Mouse (Mus musculus): ENCODE results near the gene Fam208a. TPM values are rescaled to one million over a fixed set of nuclear protein-coding genes. Genes with fewer than 3 reads are reported as not detected.
A peak's percentile ranks its signal among the peaks of the same experiment; 100 is the strongest.

The Fam208a gene
- polyA plus RNA-seq, 1 experiment from 2014 or later, result 5.7 TPM

DNA sequence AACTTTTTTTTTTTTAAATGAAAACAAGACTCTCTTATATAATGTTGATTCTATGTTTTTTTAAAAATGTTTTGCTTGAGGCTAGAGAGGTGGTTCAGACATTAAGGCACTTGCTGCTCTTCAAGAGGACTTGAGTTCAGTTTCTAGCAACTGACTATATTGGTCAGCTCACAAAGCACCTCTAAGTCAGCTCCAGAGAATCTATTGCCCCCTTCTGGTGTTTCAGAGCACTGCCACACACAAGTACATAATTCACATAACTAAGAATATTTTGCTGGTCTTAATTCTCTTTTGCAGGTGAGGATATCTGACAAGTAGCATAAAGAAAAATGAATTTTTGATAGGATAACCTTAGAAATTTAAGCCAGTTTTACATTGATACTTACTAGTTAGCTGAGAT is 12.3 kb downstream of the Fam208a start:
- DNase-seq (ENCODE audit: low spot score), result no peak
- no peak overlapping the region for H3K4me3 ChIP-seq (ENCODE audit: low read depth, low read length)
- H3K27me3 ChIP-seq (ENCODE audit: control insufficient read depth, insufficient read depth, low read length), result no peaks in the 10 kb centered on the region
- peaks cover 5% of the 10 kb centered on the region for H3K36me3 ChIP-seq (ENCODE audit: control insufficient read depth, insufficient read depth, low read length)
- TF ChIP-seq CTCF (IDR thresholded peaks at IDR 0.05; ENCODE audit: low read depth) (peak; percentile 58), EP300 (optimal IDR thresholded peaks at IDR 0.05) (no peak)
- no peaks in the 10 kb centered on the region for H3K9me3 ChIP-seq (ENCODE audit: control insufficient read depth, low read length)
- H3K4me1 ChIP-seq (replicated peaks; ENCODE audit: control insufficient read depth, insufficient read depth), result no peaks in the 10 kb centered on the region
- ATAC-seq (ENCODE audit: low FRiP score, low TSS enrichment), result no peak
- H3K27ac ChIP-seq (replicated peaks), result no peak overlapping the region
- H3K9ac ChIP-seq (ENCODE audit: low read length), result no peak overlapping the region
- no peak overlapping the region for H3K4me2 ChIP-seq (replicated peaks; ENCODE audit: low read depth)

- no peak overlapping the region for H3K27ac ChIP-seq (replicated peaks)
- no peak for TF ChIP-seq EP300 (optimal IDR thresholded peaks at IDR 0.05)
- TF ChIP-seq CTCF (IDR thresholded peaks at IDR 0.05; ENCODE audit: low read depth), result no peak
- WGBS, result 85% methylated on average over 2 of the region's 2 CpGs
- H3K9ac ChIP-seq (ENCODE audit: low read length), result no peak overlapping the region
- DNase-seq (ENCODE audit: low spot score), result no peak
- no peaks in the 10 kb centered on the region for H3K4me1 ChIP-seq (replicated peaks; ENCODE audit: control insufficient read depth, insufficient read depth)
- no peak overlapping the region for H3K4me3 ChIP-seq (ENCODE audit: low read depth, low read length)
- no peaks in the 10 kb centered on the region for H3K9me3 ChIP-seq (ENCODE audit: control insufficient read depth, low read length)
- no peaks in the 10 kb centered on the region for H3K27me3 ChIP-seq (ENCODE audit: control insufficient read depth, insufficient read depth, low read length)
- H3K4me2 ChIP-seq (replicated peaks; ENCODE audit: low read depth), result no peak overlapping the region
- peaks cover 5% of the 10 kb centered on the region for H3K36me3 ChIP-seq (ENCODE audit: control insufficient read depth, insufficient read depth, low read length)
- ATAC-seq (ENCODE audit: low FRiP score, low TSS enrichment), result no peak
These were observed 16.2 kb downstream of the Fam208a start for GRCm38 (mm10) chr14:27444851-27445281.

DNA sequence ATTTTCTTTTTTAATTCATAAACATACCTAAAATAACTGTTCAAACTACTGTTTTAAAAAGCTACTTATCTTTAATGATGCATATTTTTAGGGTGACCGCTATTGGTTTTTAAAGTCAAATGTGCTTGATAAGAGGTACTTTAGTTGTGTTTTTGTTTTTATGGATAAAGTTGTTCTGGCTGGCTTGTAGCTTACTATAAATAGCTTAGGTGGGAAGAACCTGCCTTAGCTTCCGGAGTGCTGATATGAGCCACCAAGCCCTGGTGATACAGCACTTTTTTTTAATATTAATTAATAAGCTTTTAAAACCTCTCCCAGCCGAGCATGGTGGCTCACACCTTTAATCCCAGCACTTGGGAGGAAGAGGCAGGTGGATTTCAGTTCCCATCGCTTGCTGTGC is 18.3 kb downstream of the Fam208a start:
- H3K36me3 ChIP-seq (ENCODE audit: control insufficient read depth, insufficient read depth, low read length), result peaks cover 5% of the 10 kb centered on the region
- 81% methylated on average over 4 of the region's 4 CpGs for WGBS
- ATAC-seq (ENCODE audit: low FRiP score, low TSS enrichment) (no peak), DNase-seq (ENCODE audit: low spot score) (no peak)
- no peak overlapping the region for H3K9ac ChIP-seq (ENCODE audit: low read length)
- no peak for TF ChIP-seq EP300 (optimal IDR thresholded peaks at IDR 0.05)
- TF ChIP-seq CTCF (IDR thresholded peaks at IDR 0.05; ENCODE audit: low read depth), result no peak
- H3K4me2 ChIP-seq (replicated peaks; ENCODE audit: low read depth), result no peak overlapping the region
- no peak overlapping the region for H3K27ac ChIP-seq (replicated peaks)
- no peaks in the 10 kb centered on the region for H3K4me1 ChIP-seq (replicated peaks; ENCODE audit: control insufficient read depth, insufficient read depth)
- H3K27me3 ChIP-seq (ENCODE audit: control insufficient read depth, insufficient read depth, low read length), result no peaks in the 10 kb centered on the region
- no peaks in the 10 kb centered on the region for H3K9me3 ChIP-seq (ENCODE audit: control insufficient read depth, low read length)
- H3K4me3 ChIP-seq (ENCODE audit: low read depth, low read length), result no peak overlapping the region

DNA sequence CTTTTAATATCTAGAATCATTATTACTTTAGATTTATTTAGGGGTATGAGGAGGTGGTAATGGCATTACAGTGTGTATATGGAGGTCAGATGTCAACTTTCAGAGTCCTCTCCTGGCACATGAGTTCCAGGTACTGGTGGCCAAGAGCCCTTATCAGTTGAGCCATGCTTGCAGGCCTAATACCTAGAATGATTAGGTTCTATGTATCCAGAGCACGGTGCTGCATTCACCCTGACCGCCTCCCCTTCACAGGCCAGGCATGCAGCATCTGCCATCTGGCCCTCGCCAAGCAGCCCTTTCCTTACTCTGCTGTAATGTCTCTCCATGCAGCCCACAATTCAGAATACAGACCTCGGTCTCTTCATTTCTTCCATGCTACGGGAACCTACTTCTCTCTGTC is 62.8 kb downstream of the Fam208a start:
- 93% methylated on average over 5 of the region's 5 CpGs for WGBS
- Histone ChIP-seq H3K4me1 (replicated peaks; ENCODE audit: control insufficient read depth, insufficient read depth) (no peaks in the 10 kb centered on the region), H3K36me3 (ENCODE audit: control insufficient read depth, insufficient read depth, low read length) (peaks cover 29% of the 10 kb centered on the region), H3K9me3 (ENCODE audit: control insufficient read depth, low read length) (no peaks in the 10 kb centered on the region), H3K4me2 (replicated peaks; ENCODE audit: low read depth) (no peak overlapping the region), H3K27me3 (ENCODE audit: control insufficient read depth, insufficient read depth, low read length) (no peaks in the 10 kb centered on the region), H3K9ac (ENCODE audit: low read length) (no peak overlapping the region), H3K4me3 (ENCODE audit: low read depth, low read length) (no peak overlapping the region), H3K27ac (replicated peaks) (no peak overlapping the region)
- no peak for TF ChIP-seq CTCF (IDR thresholded peaks at IDR 0.05; ENCODE audit: low read depth)
- TF ChIP-seq EP300 (optimal IDR thresholded peaks at IDR 0.05), result no peak
- DNase-seq (ENCODE audit: low spot score) (no peak), ATAC-seq (ENCODE audit: low FRiP score, low TSS enrichment) (no peak)

DNA sequence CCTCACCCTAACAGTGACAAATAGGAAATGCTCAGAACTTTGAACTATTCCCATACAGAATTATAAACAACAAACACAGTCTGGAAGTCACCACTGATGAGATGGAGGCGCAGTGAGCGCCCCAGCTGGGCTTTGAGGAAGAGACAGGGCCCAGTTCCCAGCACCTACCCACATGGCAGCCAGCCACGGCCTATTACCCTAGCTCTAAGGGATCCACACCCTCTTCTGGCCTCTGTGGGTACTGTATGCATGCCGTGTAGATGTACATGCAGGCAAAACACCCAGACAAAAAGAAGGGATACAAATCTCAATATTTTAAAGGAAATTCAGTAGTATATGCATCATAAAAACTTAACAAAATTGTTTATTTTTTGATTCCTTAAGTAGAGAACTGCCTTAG is 64.9 kb downstream of the Fam208a start:
- no peak for ATAC-seq (ENCODE audit: low FRiP score, low TSS enrichment)
- Histone ChIP-seq H3K9ac (ENCODE audit: low read length) (no peak overlapping the region), H3K4me1 (replicated peaks; ENCODE audit: control insufficient read depth, insufficient read depth) (no peaks in the 10 kb centered on the region), H3K36me3 (ENCODE audit: control insufficient read depth, insufficient read depth, low read length) (peaks cover 29% of the 10 kb centered on the region), H3K27me3 (ENCODE audit: control insufficient read depth, insufficient read depth, low read length) (no peaks in the 10 kb centered on the region), H3K4me2 (replicated peaks; ENCODE audit: low read depth) (no peak overlapping the region), H3K4me3 (ENCODE audit: low read depth, low read length) (no peak overlapping the region), H3K27ac (replicated peaks) (no peak overlapping the region), H3K9me3 (ENCODE audit: control insufficient read depth, low read length) (no peaks in the 10 kb centered on the region)
- TF ChIP-seq CTCF (IDR thresholded peaks at IDR 0.05; ENCODE audit: low read depth) (peak; percentile 18; the same call in 1 of the 2 replicates), EP300 (optimal IDR thresholded peaks at IDR 0.05) (no peak)
- WGBS, result 85% methylated on average over 4 of the region's 4 CpGs
- DNase-seq (ENCODE audit: low spot score), result no peak

GRCm38 (mm10) chr14:27501096-27501495 is 72.5 kb downstream of the Fam208a start:
- DNase-seq (ENCODE audit: low spot score) (no peak), ATAC-seq (ENCODE audit: low FRiP score, low TSS enrichment) (no peak)
- H3K9ac ChIP-seq (ENCODE audit: low read length), result no peak overlapping the region
- no peaks in the 10 kb centered on the region for H3K9me3 ChIP-seq (ENCODE audit: control insufficient read depth, low read length)
- TF ChIP-seq CTCF (IDR thresholded peaks at IDR 0.05; ENCODE audit: low read depth) (no peak), EP300 (optimal IDR thresholded peaks at IDR 0.05) (no peak)
- H3K27me3 ChIP-seq (ENCODE audit: control insufficient read depth, insufficient read depth, low read length), result no peaks in the 10 kb centered on the region
- no peak overlapping the region for H3K4me3 ChIP-seq (ENCODE audit: low read depth, low read length)
- H3K4me2 ChIP-seq (replicated peaks; ENCODE audit: low read depth), result no peak overlapping the region
- no peaks in the 10 kb centered on the region for H3K36me3 ChIP-seq (ENCODE audit: control insufficient read depth, insufficient read depth, low read length)
- no peak overlapping the region for H3K27ac ChIP-seq (replicated peaks)
- WGBS, result 79% methylated on average over 4 of the region's 4 CpGs
- no peaks in the 10 kb centered on the region for H3K4me1 ChIP-seq (replicated peaks; ENCODE audit: control insufficient read depth, insufficient read depth)

All from stomach, postnatal 0 days (tissue).